ENCODE assay signal across 8 mouse cellular contexts in genomic region chr19:37434263-37434951, GRCm38 (mm10). TPM values are rescaled to one million over a fixed set of nuclear protein-coding genes. Genes with fewer than 3 reads are reported as not detected.
DNase-seq lines count a peak whose midpoint lies in the region; ATAC-seq and TF ChIP-seq lines count a peak whose summit lies in the region.

TSS of gene Hhex (plus strand) at chr19:37434810.

- H3K27ac ChIP-seq in limb, embryonic 12.5 days: peak within 1 kb of the TSS; percentile 70
- no peak within 1 kb of the TSS for H3K27ac ChIP-seq in midbrain, embryonic 11.5 days (ENCODE audit: low read depth, low read length)

- intact Hi-C loops in gastrocnemius, postnatal 36 days (cut with DNase I): no loop called here

- H3K27me3 ChIP-seq in Patski: peaks cover 15% of the 10 kb centered on the region
- peaks cover 88% of the 10 kb centered on the region for H3K27me3 ChIP-seq in limb, embryonic 12.5 days
- H3K27me3 ChIP-seq in midbrain, embryonic 11.5 days (ENCODE audit: control insufficient read depth, insufficient read depth, low read length): peaks cover 72% of the 10 kb centered on the region

- no peaks in the 10 kb centered on the region for H3K9me3 ChIP-seq in limb, embryonic 12.5 days
- no peaks in the 10 kb centered on the region for H3K9me3 ChIP-seq in midbrain, embryonic 11.5 days (ENCODE audit: control insufficient read depth, low read length)

- CTCF ChIA-PET in Patski (lab: Charles Lee): interaction anchor here (1.2 to 2.0 kb wide), 3 partner anchors 9 to 11 kb away, joined by 3 to 10 read pairs (median 3); no protein-coding TSS in a partner anchor

- peak within 1 kb of the TSS; percentile 64 for H3K4me2 ChIP-seq in limb, embryonic 12.5 days
- peak within 1 kb of the TSS; percentile 46 for H3K4me2 ChIP-seq in midbrain, embryonic 11.5 days

- peak within 1 kb of the TSS; percentile 52 for H3K4me3 ChIP-seq in limb, embryonic 12.5 days (replicated peaks)
- H3K4me3 ChIP-seq in midbrain, embryonic 11.5 days (ENCODE audit: low read depth, low read length): peak within 1 kb of the TSS; percentile 35

- no peaks in the 10 kb centered on the region for H3K36me3 ChIP-seq in limb, embryonic 12.5 days
- no peaks in the 10 kb centered on the region for H3K36me3 ChIP-seq in midbrain, embryonic 11.5 days (ENCODE audit: control insufficient read depth, insufficient read depth, low read length)

- ATAC-seq in Patski: peak; percentile 86
- ATAC-seq in inflammation-experienced regulatory T-cells, adult 6 months: peak; percentile 38
- peak; percentile 38; the same call in 1 of the 2 replicates for ATAC-seq in limb, embryonic 12.5 days (ENCODE audit: insufficient number of reproducible peaks, insufficient read depth, low FRiP score, low TSS enrichment, low read depth)
- ATAC-seq in midbrain, embryonic 11.5 days (ENCODE audit: low FRiP score): peak; percentile 76

- TF ChIP-seq CTCF in Patski (IDR thresholded peaks at IDR 0.05): no peak

- POLR2A ChIA-PET in Patski (lab: Charles Lee): no interaction called here

- in situ Hi-C loops in Patski (cut with MboI; ENCODE audit: low pct_unique_long_range_greater_than_20kb): no loop called here

- no peak for DNase-seq in Patski (ENCODE audit: low read depth, low spot score)
- DNase-seq in cerebellum, postnatal 14 days: peak; percentile 21 to 26
- peak; percentile 55 to 65 for DNase-seq in gastrocnemius, postnatal 36 days
- DNase-seq in midbrain, embryonic 11.5 days (ENCODE audit: low spot score, missing footprints): peak; percentile 96
- DNase-seq in right cerebral cortex, postnatal 36 days (ENCODE audit: low spot score in 2 of 2): peak; percentile 11 to 14
- peak; percentile 71 for DNase-seq in urinary bladder, postnatal 25 days (ENCODE audit: low spot score)

- WGBS in limb, embryonic 12.5 days: under 1% methylated on average over 79 of the region's 79 CpGs
- 1% methylated on average over 64 of the region's 79 CpGs for WGBS in midbrain, embryonic 11.5 days

- H3K9ac ChIP-seq in limb, embryonic 12.5 days (replicated peaks): peak within 1 kb of the TSS; percentile 57
- peak within 1 kb of the TSS; percentile 21; the same call in 1 of the 2 replicates for H3K9ac ChIP-seq in midbrain, embryonic 11.5 days (ENCODE audit: low read length)

- H3K4me1 ChIP-seq in limb, embryonic 12.5 days (replicated peaks): peaks cover 21% of the 10 kb centered on the region
- peaks cover 8% of the 10 kb centered on the region for H3K4me1 ChIP-seq in midbrain, embryonic 11.5 days (ENCODE audit: control insufficient read depth, insufficient read depth, low read length)

RNA-seq across cellular contexts. Expression of gene Hhex, which starts in this region (rescaled TPM):
- polyA plus RNA-seq in Patski (2021): 2.1 TPM
- 1 to 10 TPM; 1.4 to 2.2 TPM for total RNA-seq in gastrocnemius, postnatal 36 days (2021)
- 1 to 10 TPM in 1 of 3 experiments, under 1 TPM in 1, not detected in 1; 0.31 to 1.8 TPM for polyA plus RNA-seq in inflammation-experienced regulatory T-cells, adult 6 months (2017; shearing (Covaris generic))
- 9.7 and 10.1 TPM in 2 replicates for polyA plus RNA-seq in limb, embryonic 12.5 days (2016; fragmentation: Nextera tagmentation; extraction: Ambion mirVana)
- 4.5 and 5.4 TPM in 2 replicates for polyA plus RNA-seq in midbrain, embryonic 11.5 days (2014; fragmentation: Nextera tagmentation; extraction: Ambion mirVana)
